In the genomic region with DNA sequence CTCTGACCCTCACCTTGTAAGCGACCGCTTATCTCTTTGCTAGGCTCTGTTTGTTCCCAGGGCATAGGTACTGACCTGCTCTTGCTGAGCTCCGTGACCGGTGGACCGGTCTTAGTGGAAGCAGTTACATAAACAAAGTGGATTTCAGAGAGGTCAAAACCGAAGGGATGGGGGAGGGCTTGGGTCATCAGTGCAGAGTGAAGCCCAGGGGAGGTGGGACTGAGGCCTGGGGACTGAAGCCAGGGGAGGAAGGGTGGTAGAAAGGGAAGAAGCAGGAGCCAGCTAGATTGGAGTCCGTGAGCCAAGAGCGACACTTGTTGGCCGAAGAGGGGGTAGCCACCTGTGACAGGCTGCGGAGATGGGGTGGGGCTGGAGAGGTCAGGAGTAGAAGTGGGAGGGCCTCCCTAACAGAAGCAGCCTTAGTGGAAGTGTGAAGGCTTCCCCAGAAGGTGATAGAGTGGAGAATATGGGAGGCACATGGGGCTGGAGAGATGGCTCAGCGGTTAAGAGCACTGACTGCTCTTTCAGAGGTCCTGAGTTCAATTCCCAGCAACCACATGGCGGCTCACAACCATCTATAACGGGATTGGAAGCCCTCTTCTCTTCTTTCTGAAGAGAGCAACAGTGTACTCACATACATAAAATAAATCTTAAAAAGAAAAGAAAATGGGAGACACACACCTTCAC, we compare ENCODE assay signal across 9 mouse cellular contexts. TPM values are rescaled to one million over a fixed set of nuclear protein-coding genes. Genes with fewer than 3 reads are reported as not detected.
DNase-seq lines count a peak whose midpoint lies in the region; ATAC-seq and TF ChIP-seq lines count a peak whose summit lies in the region.
"Had no signal": no experiment of that assay in that cellular context is flagged by ENCODE, and none has a peak within 500 bp of the region (broad histone marks: within the 10 kb centered on the region; RNA-seq: fewer than 3 reads in every experiment).

No protein-coding gene starts in this region.

- TF ChIP-seq CTCF in G1E (IDR thresholded peaks at IDR 0.05; ENCODE audit: low read depth, low read length): peak; percentile 69; the same call in 1 of the 2 replicates

- H3K9ac ChIP-seq in heart, embryonic 16.5 days (ENCODE audit: low read length): no peak overlapping the region
- no peak overlapping the region for H3K9ac ChIP-seq in stomach, embryonic 15.5 days

- no peak overlapping the region for H3K4me3 ChIP-seq in G1E (ENCODE audit: low read depth, low read length)
- no peak overlapping the region for H3K4me3 ChIP-seq in heart, embryonic 16.5 days (ENCODE audit: low read length)
- peak overlapping the region; percentile 6 for H3K4me3 ChIP-seq in megakaryocyte, embryonic 14.5 days (replicated peaks)
- H3K4me3 ChIP-seq in stomach, embryonic 15.5 days (replicated peaks): no peak overlapping the region

- ATAC-seq in G1E (ENCODE audit: extremely low read depth, insufficient number of reproducible peaks, low FRiP score, poor library complexity, severe bottlenecking): peak; percentile 66
- peak; percentile 77 for ATAC-seq in heart, embryonic 16.5 days (replicated peaks; ENCODE audit: extremely low read depth, insufficient read depth, low FRiP score)
- ATAC-seq in stomach, embryonic 15.5 days (ENCODE audit: insufficient read depth, low FRiP score, low read depth): peak; percentile 81

- H3K27me3 ChIP-seq in G1E (ENCODE audit: insufficient read depth, low read length): no peaks in the 10 kb centered on the region
- no peaks in the 10 kb centered on the region for H3K27me3 ChIP-seq in heart, embryonic 16.5 days (ENCODE audit: control insufficient read depth, insufficient read depth, low read length)
- H3K27me3 ChIP-seq in megakaryocyte, embryonic 14.5 days (replicated peaks): no peaks in the 10 kb centered on the region
- no peaks in the 10 kb centered on the region for H3K27me3 ChIP-seq in stomach, embryonic 15.5 days (replicated peaks)

- H3K36me3 ChIP-seq in G1E (replicated peaks): no peaks in the 10 kb centered on the region
- H3K36me3 ChIP-seq in heart, embryonic 16.5 days (ENCODE audit: control insufficient read depth, insufficient read depth): no peaks in the 10 kb centered on the region
- H3K36me3 ChIP-seq in megakaryocyte, embryonic 14.5 days (replicated peaks; ENCODE audit: low read length): no peaks in the 10 kb centered on the region
- no peaks in the 10 kb centered on the region for H3K36me3 ChIP-seq in stomach, embryonic 15.5 days

- no peak overlapping the region for H3K27ac ChIP-seq in heart, embryonic 16.5 days (ENCODE audit: low read length)
- H3K27ac ChIP-seq in stomach, embryonic 15.5 days: no peak overlapping the region

- H3K4me1 ChIP-seq in G1E (ENCODE audit: insufficient read depth, low read depth, low read length): peaks cover 66% of the 10 kb centered on the region
- no peaks in the 10 kb centered on the region; the same call in 1 of the 2 replicates for H3K4me1 ChIP-seq in heart, embryonic 16.5 days (ENCODE audit: control insufficient read depth, insufficient read depth, low read length)
- H3K4me1 ChIP-seq in megakaryocyte, embryonic 14.5 days: peaks cover 71% of the 10 kb centered on the region
- H3K4me1 ChIP-seq in stomach, embryonic 15.5 days: peaks cover 2% of the 10 kb centered on the region; the same call in 1 of the 2 replicates

- H3K4me2 ChIP-seq in heart, embryonic 16.5 days (ENCODE audit: low read depth, low read length): no peak overlapping the region
- no peak overlapping the region for H3K4me2 ChIP-seq in stomach, embryonic 15.5 days

- DNase-seq in A20 (ENCODE audit: low read depth, low spot score): peak; percentile 65
- peak; percentile 54 for DNase-seq in G1E (ENCODE audit: low spot score)
- DNase-seq in embryo, embryonic 9.5 days (ENCODE audit: extremely low spot score): peak; percentile 86
- DNase-seq in kidney, postnatal 10 days: peak; percentile 81
- DNase-seq in frontal cortex, postnatal 36 days (ENCODE audit: low spot score in 2 of 2): no peak

- no peaks in the 10 kb centered on the region for H3K9me3 ChIP-seq in G1E (replicated peaks)
- no peaks in the 10 kb centered on the region for H3K9me3 ChIP-seq in heart, embryonic 16.5 days (replicated peaks; ENCODE audit: control insufficient read depth, low read length)
- H3K9me3 ChIP-seq in megakaryocyte, embryonic 14.5 days: no peaks in the 10 kb centered on the region
- H3K9me3 ChIP-seq in stomach, embryonic 15.5 days: no peaks in the 10 kb centered on the region

- 34% methylated on average over 13 of the region's 13 CpGs for WGBS in heart, embryonic 16.5 days
- 28% methylated on average over 13 of the region's 13 CpGs for WGBS in stomach, embryonic 15.5 days

RNA-seq across cellular contexts. Expression of gene Pim1, which starts 22.6 kb away (rescaled TPM):
- 151 and 167 TPM in 2 replicates for total RNA-seq in G1E (2014; fragmentation: Nextera tagmentation)
- 174 and 180 TPM in 2 replicates for total RNA-seq in G1E (2017)
- 123 and 154 TPM in 2 replicates for polyA plus RNA-seq in G1E (2012)
- polyA plus RNA-seq in heart, embryonic 16.5 days (2015; fragmentation: Nextera tagmentation; extraction: Ambion mirVana): 14.4 and 15.7 TPM in 2 replicates
- 350 and 629 TPM in 2 replicates for polyA plus RNA-seq in megakaryocyte, embryonic 14.5 days (2012; ENCODE audit: insufficient read depth, low replicate concordance)
- 11.5 and 20.9 TPM in 2 replicates for polyA plus RNA-seq in stomach, embryonic 15.5 days (2015; fragmentation: Nextera tagmentation; extraction: Ambion mirVana)

RNA-seq across cellular contexts. Expression of gene Gm17657, which starts 36.3 kb away (rescaled TPM):
- total RNA-seq in G1E (2014; fragmentation: Nextera tagmentation) (not detected in 2 replicates), G1E (2017) (0.11 TPM in 1 of 2 replicates, not detected in the other)
- not detected in 2 replicates for polyA plus RNA-seq in G1E (2012)
- polyA plus RNA-seq in heart, embryonic 16.5 days (2015; fragmentation: Nextera tagmentation; extraction: Ambion mirVana): not detected in 2 replicates
- not detected in 2 replicates for polyA plus RNA-seq in megakaryocyte, embryonic 14.5 days (2012; ENCODE audit: insufficient read depth, low replicate concordance)
- not detected in 2 replicates for polyA plus RNA-seq in stomach, embryonic 15.5 days (2015; fragmentation: Nextera tagmentation; extraction: Ambion mirVana)
- polyA plus RNA-seq: gonadal fat pad, adult 2 months had no signal

RNA-seq across cellular contexts. Expression of gene Tbc1d22b, which starts 36.4 kb away (rescaled TPM):
- total RNA-seq in G1E (2014; fragmentation: Nextera tagmentation): 26.7 and 30.2 TPM in 2 replicates
- total RNA-seq in G1E (2017): 5.3 and 6.0 TPM in 2 replicates
- polyA plus RNA-seq in G1E (2012): 24.9 and 26.2 TPM in 2 replicates
- polyA plus RNA-seq in heart, embryonic 16.5 days (2015; fragmentation: Nextera tagmentation; extraction: Ambion mirVana): 9.1 and 9.9 TPM in 2 replicates
- 9.9 and 12.4 TPM in 2 replicates for polyA plus RNA-seq in megakaryocyte, embryonic 14.5 days (2012; ENCODE audit: insufficient read depth, low replicate concordance)
- polyA plus RNA-seq in stomach, embryonic 15.5 days (2015; fragmentation: Nextera tagmentation; extraction: Ambion mirVana): 12.2 and 14.8 TPM in 2 replicates

RNA-seq across cellular contexts. Expression of gene Tmem217, which starts 39.0 kb away (rescaled TPM):
- total RNA-seq in G1E (2014; fragmentation: Nextera tagmentation) (2.9 TPM in 1 of 2 replicates, not detected in the other), G1E (2017) (0.33 and 0.41 TPM in 2 replicates)
- polyA plus RNA-seq in G1E (2012): 0.11 TPM in 1 of 2 replicates, not detected in the other
- 0.85 and 1.3 TPM in 2 replicates for polyA plus RNA-seq in heart, embryonic 16.5 days (2015; fragmentation: Nextera tagmentation; extraction: Ambion mirVana)
- polyA plus RNA-seq in megakaryocyte, embryonic 14.5 days (2012; ENCODE audit: insufficient read depth, low replicate concordance): 0.20 TPM in 1 of 2 replicates, not detected in the other
- 0.93 and 1.3 TPM in 2 replicates for polyA plus RNA-seq in stomach, embryonic 15.5 days (2015; fragmentation: Nextera tagmentation; extraction: Ambion mirVana)

Comparison
In these comparisons a context has a peak if more than half of its experiments do, and no peak if none do; other contexts are left out.
1. DNase-seq: peak in A20 (single experiment), G1E (single experiment), embryo, embryonic 9.5 days (single experiment) and kidney, postnatal 10 days (single experiment); none in frontal cortex, postnatal 36 days (0 of 2).
2. Peak in every context shown above with its lines, with median percentiles within 50 percentile points of each other: ATAC-seq.